Mouse (Mus musculus) liver, embryonic 15.5 days (tissue): ENCODE data around the gene Crb2. TPM values are rescaled to one million over a fixed set of nuclear protein-coding genes. Genes with fewer than 3 reads are reported as not detected.

Experiments
- ATAC-seq: fragments of 200-750 bp; cut with Nextera tagmentation; 2 replicates; pipeline ENCODE4 v1.8.0; 2017; ENCODE audit warnings: moderate number of reproducible peaks, mild to moderate bottlenecking, moderate library complexity; ENCODE audit not compliant: insufficient read depth
- H3K27ac ChIP-seq: fragments of 300-500 bp; sonication (generic); replicated peaks from 2 replicates; pipeline ENCODE4 v1.5.1; 2015; ENCODE audit warnings: mild to moderate bottlenecking, inconsistent platforms
- H3K27me3 ChIP-seq: fragments of 300-500 bp; sonication (generic); 2 replicates; pipeline ENCODE4 v1.6.1; 2015; ENCODE audit warnings: mild to moderate bottlenecking, inconsistent platforms
- H3K36me3 ChIP-seq: fragments of 300-500 bp; sonication (generic); replicated peaks from 2 replicates; pipeline ENCODE4 v1.6.1; 2015; ENCODE audit warnings: moderate library complexity, mild to moderate bottlenecking, inconsistent platforms
- H3K4me1 ChIP-seq: fragments of 300-500 bp; sonication (generic); replicated peaks from 2 replicates; pipeline ENCODE4 v1.6.1; 2015; ENCODE audit warnings: inconsistent platforms
- H3K4me2 ChIP-seq: fragments of 300-500 bp; sonication (generic); 2 replicates; pipeline ENCODE4 v1.6.1; 2015; ENCODE audit warnings: moderate library complexity, mild to moderate bottlenecking, inconsistent platforms
- H3K4me3 ChIP-seq: fragments of 300-500 bp; sonication (generic); replicated peaks from 2 replicates; pipeline ENCODE4 v1.5.1; 2015; ENCODE audit warnings: mild to moderate bottlenecking, inconsistent platforms
- H3K9ac ChIP-seq: fragments of 300-500 bp; sonication (generic); 2 replicates; pipeline ENCODE4 v1.6.1; 2015; ENCODE audit warnings: moderate library complexity, mild to moderate bottlenecking, inconsistent platforms
- H3K9me3 ChIP-seq: fragments of 300-500 bp; sonication (generic); replicated peaks from 2 replicates; pipeline ENCODE4 v1.6.1; 2016; ENCODE audit warnings: inconsistent platforms
- WGBS: fragments of 180-500 bp; shearing (Covaris S2); methylation state at CpG from one replicate; pipeline ENCODE4 v1.1.7; 2015; ENCODE audit warnings: mixed read lengths; ENCODE audit not compliant: insufficient replicate concordance; 5-methylcytosine and 5-hydroxymethylcytosine counted together
- polyA plus RNA-seq: library from polyadenylated mRNA; unstranded; fragments of >200 nt; fragmentation: Nextera tagmentation; extraction: Ambion mirVana; gene quantifications from 2 replicates; pipeline ENCODE4 v1.2.1, GENCODE M21; 2015

Crb2 gene
- polyA plus RNA-seq, 1 experiment from 2014 or later: 0.13 TPM

DNA sequence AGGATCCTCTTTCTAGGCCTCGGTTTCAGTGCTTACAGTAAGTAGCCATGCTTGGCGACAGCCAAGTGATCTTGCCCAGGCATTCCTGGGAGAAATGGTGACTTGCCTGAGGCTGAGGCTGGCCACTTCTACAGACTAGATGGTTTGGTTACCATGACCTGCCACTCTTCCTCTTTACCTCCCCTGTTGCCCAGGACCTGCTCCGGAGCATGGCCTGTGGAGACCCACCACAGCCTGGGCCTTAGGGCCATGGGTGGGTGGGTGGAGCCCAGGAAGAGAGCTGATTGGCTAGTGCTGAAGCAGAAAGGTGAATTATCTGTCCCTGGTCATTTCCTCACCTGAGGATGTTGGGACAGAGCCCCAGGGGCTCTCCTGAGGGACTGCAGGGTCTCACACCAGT is 8.3 kb upstream of the Crb2 start:
- no peak overlapping the region for H3K9ac ChIP-seq
- WGBS: 68% methylated on average over 3 of the region's 3 CpGs
- H3K4me1 ChIP-seq: peaks cover 18% of the 10 kb centered on the region
- ATAC-seq: no peak
- no peak overlapping the region for H3K27ac ChIP-seq
- H3K4me3 ChIP-seq: no peak overlapping the region
- H3K36me3 ChIP-seq: no peaks in the 10 kb centered on the region
- peaks cover 19% of the 10 kb centered on the region for H3K27me3 ChIP-seq
- no peaks in the 10 kb centered on the region for H3K9me3 ChIP-seq
- no peak overlapping the region for H3K4me2 ChIP-seq

DNA sequence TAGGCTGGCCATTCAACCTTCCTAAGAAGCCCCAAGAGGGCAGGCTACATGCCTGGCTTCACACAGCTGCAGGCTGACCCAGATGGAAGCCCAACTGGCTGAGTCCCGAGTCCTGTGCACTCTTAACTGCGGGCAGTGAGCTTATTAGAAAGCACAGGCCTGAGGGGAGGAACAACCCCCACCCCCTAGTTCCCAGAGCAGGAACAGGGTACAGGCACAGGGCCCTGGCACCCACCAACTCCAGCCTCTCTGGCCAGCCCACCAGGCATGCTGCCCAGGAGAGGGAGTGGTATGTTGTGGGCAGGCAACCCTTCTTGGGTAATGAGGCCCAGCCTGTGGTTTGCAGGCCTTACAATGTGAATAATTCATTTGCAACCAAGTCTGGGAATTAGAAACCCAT is 7.1 kb upstream of the Crb2 start:
- no peak for ATAC-seq
- no peak overlapping the region for H3K27ac ChIP-seq
- H3K4me3 ChIP-seq: no peak overlapping the region

GRCm38 (mm10) chr2:37769793-37770192 is 6.3 kb upstream of the Crb2 start:
- no peaks in the 10 kb centered on the region for H3K36me3 ChIP-seq
- no peak overlapping the region for H3K27ac ChIP-seq
- WGBS: 72% methylated on average over 8 of the region's 8 CpGs
- H3K4me2 ChIP-seq: no peak overlapping the region
- peaks cover 18% of the 10 kb centered on the region for H3K4me1 ChIP-seq
- no peak for ATAC-seq
- no peak overlapping the region for H3K9ac ChIP-seq
- H3K27me3 ChIP-seq: peaks cover 31% of the 10 kb centered on the region
- H3K4me3 ChIP-seq: no peak overlapping the region
- H3K9me3 ChIP-seq: no peaks in the 10 kb centered on the region

More for the DNA sequence above, 7.1 kb upstream of the Crb2 start:
- peaks cover 30% of the 10 kb centered on the region for H3K27me3 ChIP-seq
- H3K4me1 ChIP-seq: peaks cover 18% of the 10 kb centered on the region
- H3K9me3 ChIP-seq: no peaks in the 10 kb centered on the region
- no peaks in the 10 kb centered on the region for H3K36me3 ChIP-seq
- H3K4me2 ChIP-seq: no peak overlapping the region
- no peak overlapping the region for H3K9ac ChIP-seq
- 54% methylated on average over 2 of the region's 2 CpGs for WGBS

- H3K4me2 ChIP-seq: peak overlapping the region; percentile 72
- ATAC-seq: peak; percentile 37; the same call in 1 of the 2 replicates
- H3K4me3 ChIP-seq: peak overlapping the region; percentile 48
- no peak overlapping the region for H3K27ac ChIP-seq
- WGBS: under 1% methylated on average over 18 of the region's 18 CpGs
- peaks cover 9% of the 10 kb centered on the region for H3K4me1 ChIP-seq
- no peak overlapping the region for H3K9ac ChIP-seq
- no peaks in the 10 kb centered on the region for H3K36me3 ChIP-seq
- peaks cover 40% of the 10 kb centered on the region for H3K27me3 ChIP-seq
- no peaks in the 10 kb centered on the region for H3K9me3 ChIP-seq
Measured at GRCm38 (mm10) chr2:37771618-37772285, 4.3 kb upstream of the Crb2 start.

GRCm38 (mm10) chr2:37774571-37774970 is 1.5 kb upstream of the Crb2 start:
- Histone ChIP-seq H3K36me3 (no peaks in the 10 kb centered on the region), H3K27ac (no peak overlapping the region), H3K27me3 (peaks cover 53% of the 10 kb centered on the region), H3K9ac (no peak overlapping the region), H3K4me1 (peaks cover 15% of the 10 kb centered on the region), H3K4me2 (no peak overlapping the region), H3K4me3 (no peak overlapping the region), H3K9me3 (no peaks in the 10 kb centered on the region)
- 14% methylated on average over 5 of the region's 5 CpGs for whole genome bisulfite sequencing
- ATAC-seq: no peak

- H3K27me3 ChIP-seq: peaks cover 63% of the 10 kb centered on the region
- peak overlapping the region; percentile 48 for H3K4me2 ChIP-seq
- ATAC-seq: no peak
- H3K4me1 ChIP-seq: peaks cover 21% of the 10 kb centered on the region
- H3K9me3 ChIP-seq: no peaks in the 10 kb centered on the region
- WGBS: 24% methylated on average over 20 of the region's 20 CpGs
- H3K36me3 ChIP-seq: no peaks in the 10 kb centered on the region
- H3K4me3 ChIP-seq: no peak overlapping the region; the same call in 1 of the 2 replicates
- no peak overlapping the region for H3K9ac ChIP-seq
- no peak overlapping the region for H3K27ac ChIP-seq
Measured at GRCm38 (mm10) chr2:37776611-37777411, 762 bp downstream of the Crb2 start.

DNA sequence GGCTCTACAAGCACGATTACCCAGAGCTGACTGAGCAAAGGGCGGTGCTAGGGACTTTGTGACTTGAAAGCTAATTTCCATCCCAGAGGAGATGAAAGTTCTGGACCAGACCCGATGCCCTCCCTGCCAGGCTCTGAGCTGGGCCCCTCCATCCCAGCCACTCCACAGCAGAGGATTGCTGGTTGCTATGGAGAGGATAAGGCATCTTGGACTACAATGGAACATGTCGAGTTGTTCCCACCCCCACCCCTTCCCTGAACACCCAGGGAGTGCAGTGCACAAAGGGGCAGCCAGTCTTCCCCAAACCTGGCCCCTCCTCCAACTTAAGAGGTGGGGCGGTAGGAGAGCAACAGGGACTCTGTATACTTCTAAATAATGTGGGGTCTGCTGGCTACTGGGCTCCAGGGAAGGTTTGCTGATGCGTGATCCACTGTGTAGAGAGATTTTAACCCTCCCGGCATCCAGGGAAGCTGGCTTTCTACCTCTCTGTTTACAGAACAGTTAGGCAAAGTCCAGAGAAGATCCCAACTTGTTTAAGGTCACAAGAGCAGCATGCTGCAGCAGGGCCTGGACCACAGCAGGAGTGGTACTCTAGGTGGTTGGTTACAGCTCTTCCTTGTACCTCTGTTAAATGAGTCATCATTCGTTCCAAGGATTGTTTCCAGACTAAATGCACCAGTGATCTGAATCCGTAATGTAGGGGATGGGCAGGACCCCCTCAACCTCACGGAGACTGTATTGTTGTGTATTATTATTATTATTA is 2.1 kb downstream of the Crb2 start:
- no peaks in the 10 kb centered on the region for H3K36me3 ChIP-seq
- peaks cover 19% of the 10 kb centered on the region for H3K4me1 ChIP-seq
- H3K4me3 ChIP-seq: no peak overlapping the region
- no peak for ATAC-seq
- no peaks in the 10 kb centered on the region for H3K9me3 ChIP-seq
- H3K27me3 ChIP-seq: peaks cover 58% of the 10 kb centered on the region
- H3K9ac ChIP-seq: no peak overlapping the region
- no peak overlapping the region for H3K27ac ChIP-seq
- no peak overlapping the region for H3K4me2 ChIP-seq
- 47% methylated on average over 10 of the region's 10 CpGs for WGBS

DNA sequence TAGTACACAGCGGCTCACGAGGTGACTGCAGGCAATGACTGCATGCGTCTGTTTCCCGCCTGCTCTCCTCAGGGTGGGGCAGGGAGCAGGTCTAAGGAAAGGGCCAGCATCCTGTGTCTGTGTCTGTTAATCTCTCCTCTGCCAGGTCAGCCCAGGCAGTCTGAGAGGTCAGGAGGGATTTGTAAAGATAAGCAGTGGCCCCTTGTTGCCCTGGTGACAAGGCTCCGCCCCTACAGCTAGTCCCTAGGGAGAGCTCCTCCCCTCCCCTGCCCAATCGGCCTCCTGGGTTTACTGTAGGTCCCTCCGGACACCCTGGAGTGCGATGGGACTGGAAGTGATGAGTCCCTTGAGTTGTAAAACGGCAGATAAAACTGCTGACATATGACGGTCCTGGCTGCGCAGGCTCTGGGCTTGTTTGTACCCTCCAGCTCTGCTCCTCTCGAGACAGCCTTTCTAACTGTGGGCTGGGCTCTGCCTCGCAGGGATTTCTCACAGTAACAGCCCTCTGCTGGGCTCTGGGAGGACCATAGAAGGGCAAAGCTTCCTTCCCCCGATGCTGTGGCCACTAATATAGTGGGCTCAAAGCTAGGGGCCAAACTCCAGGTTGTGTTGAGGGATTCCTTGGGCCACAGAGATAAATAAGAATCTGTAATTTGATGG is 4.4 kb downstream of the Crb2 start:
- H3K27me3 ChIP-seq: peaks cover 57% of the 10 kb centered on the region
- peak; percentile 93 for ATAC-seq
- no peak overlapping the region for H3K27ac ChIP-seq

DNA sequence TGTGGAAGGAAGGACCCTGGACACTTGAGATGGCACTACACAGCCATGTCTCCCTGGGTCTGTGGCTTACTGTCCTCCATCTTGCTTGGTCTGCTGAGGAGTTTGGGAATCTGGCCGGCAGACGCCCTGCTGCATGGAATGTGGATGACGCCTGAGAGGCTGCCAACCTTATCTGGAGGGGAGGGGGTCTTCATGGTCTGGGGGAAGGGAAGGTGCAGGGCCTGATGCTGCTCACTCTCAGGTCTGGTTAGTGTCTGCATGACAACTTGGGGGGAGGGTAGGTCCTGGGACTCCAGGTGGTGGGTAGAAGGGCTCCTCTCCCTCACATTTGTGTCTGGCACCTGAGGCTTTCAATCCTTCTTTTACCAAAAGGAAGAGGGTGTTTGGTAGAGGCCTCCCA is 5.4 kb downstream of the Crb2 start:
- ATAC-seq: no peak
- WGBS: 56% methylated on average over 3 of the region's 3 CpGs

More for the DNA sequence above, 4.4 kb downstream of the Crb2 start:
- H3K4me3 ChIP-seq: peak overlapping the region; percentile 17; the same call in 1 of the 2 replicates
- WGBS: 2% methylated on average over 14 of the region's 14 CpGs
- peak overlapping the region; percentile 56 for H3K4me2 ChIP-seq
- H3K4me1 ChIP-seq: peaks cover 19% of the 10 kb centered on the region
- H3K36me3 ChIP-seq: no peaks in the 10 kb centered on the region
- no peaks in the 10 kb centered on the region for H3K9me3 ChIP-seq
- H3K9ac ChIP-seq: 0 out of 2 replicates have a peak overlapping the region, but pooled peaks have one; percentile 18

GRCm38 (mm10) chr2:37782002-37782401 is 6.0 kb downstream of the Crb2 start:
- no peak overlapping the region for H3K27ac ChIP-seq
- peaks cover 57% of the 10 kb centered on the region for H3K27me3 ChIP-seq
- 52% methylated on average over 7 of the region's 7 CpGs for WGBS
- H3K4me1 ChIP-seq: peaks cover 19% of the 10 kb centered on the region
- H3K9ac ChIP-seq: no peak overlapping the region
- no peaks in the 10 kb centered on the region for H3K36me3 ChIP-seq
- no peaks in the 10 kb centered on the region for H3K9me3 ChIP-seq
- H3K4me2 ChIP-seq: no peak overlapping the region
- no peak overlapping the region for H3K4me3 ChIP-seq
- ATAC-seq: no peak

More for the DNA sequence above, 5.4 kb downstream of the Crb2 start:
- H3K4me3 ChIP-seq: no peak overlapping the region
- H3K4me1 ChIP-seq: peaks cover 19% of the 10 kb centered on the region
- no peak overlapping the region for H3K27ac ChIP-seq
- H3K4me2 ChIP-seq: no peak overlapping the region
- H3K9ac ChIP-seq: no peak overlapping the region
- H3K27me3 ChIP-seq: peaks cover 57% of the 10 kb centered on the region
- no peaks in the 10 kb centered on the region for H3K9me3 ChIP-seq
- H3K36me3 ChIP-seq: no peaks in the 10 kb centered on the region
